Mouse (Mus musculus) testis, adult 2 months (tissue): ENCODE data around the gene Emid1. TPM values are rescaled to one million over a fixed set of nuclear protein-coding genes. Genes with fewer than 3 reads are reported as not detected.
A peak's percentile ranks its signal among the peaks of the same experiment; 100 is the strongest.

Experiments
- H3K27ac ChIP-seq: fragments of 200-500 bp; 2 replicates; pipeline ENCODE4 v1.5.1; 2012; ENCODE audit warnings: low read depth, low read length; ENCODE audit not compliant: control insufficient read depth, insufficient read depth
- H3K27me3 ChIP-seq: fragments of 200-500 bp; 2 replicates; pipeline ENCODE4 v1.6.1; 2012; ENCODE audit warnings: mild to moderate bottlenecking, low read length, moderate library complexity; ENCODE audit not compliant: control insufficient read depth, insufficient read depth
- H3K36me3 ChIP-seq: fragments of 200-500 bp; 2 replicates; pipeline ENCODE4 v1.6.1; 2012; ENCODE audit warnings: mild to moderate bottlenecking, low read length; ENCODE audit not compliant: control insufficient read depth, insufficient read depth
- H3K4me1 ChIP-seq: fragments of 200-500 bp; 2 replicates; pipeline ENCODE4 v1.6.1; 2012; ENCODE audit warnings: low read length; ENCODE audit not compliant: control insufficient read depth, insufficient read depth
- H3K4me3 ChIP-seq: fragments of 200-500 bp; 2 replicates; pipeline ENCODE4 v1.5.1; 2012; ENCODE audit warnings: low read depth, mild to moderate bottlenecking, low read length, moderate library complexity, mixed read lengths; ENCODE audit not compliant: control insufficient read depth
- CTCF ChIP-seq: fragments of 200-500 bp; IDR thresholded peaks from 2 replicates; pipeline ENCODE4 v1.5.1; 2012; ENCODE audit warnings: low read depth, mild to moderate bottlenecking, inconsistent platforms, low read length, moderate library complexity; ENCODE audit not compliant: control insufficient read depth, insufficient read depth, insufficient replicate concordance
- POLR2A ChIP-seq: fragments of 200-500 bp; IDR thresholded peaks from 2 replicates; pipeline ENCODE4 v1.6.1; 2012; ENCODE audit warnings: low read depth, mild to moderate bottlenecking, inconsistent platforms, low read length, moderate library complexity; ENCODE audit not compliant: control insufficient read depth
- polyA plus RNA-seq: library from polyadenylated mRNA; depleted of rRNA; stranded (reverse); fragments of >200 nt; gene quantifications from 2 replicates; pipeline ENCODE4 v1.2.3, GENCODE M21; 2012

The Emid1 gene
- polyA plus RNA-seq, 1 experiment = 4.0 TPM

DNA sequence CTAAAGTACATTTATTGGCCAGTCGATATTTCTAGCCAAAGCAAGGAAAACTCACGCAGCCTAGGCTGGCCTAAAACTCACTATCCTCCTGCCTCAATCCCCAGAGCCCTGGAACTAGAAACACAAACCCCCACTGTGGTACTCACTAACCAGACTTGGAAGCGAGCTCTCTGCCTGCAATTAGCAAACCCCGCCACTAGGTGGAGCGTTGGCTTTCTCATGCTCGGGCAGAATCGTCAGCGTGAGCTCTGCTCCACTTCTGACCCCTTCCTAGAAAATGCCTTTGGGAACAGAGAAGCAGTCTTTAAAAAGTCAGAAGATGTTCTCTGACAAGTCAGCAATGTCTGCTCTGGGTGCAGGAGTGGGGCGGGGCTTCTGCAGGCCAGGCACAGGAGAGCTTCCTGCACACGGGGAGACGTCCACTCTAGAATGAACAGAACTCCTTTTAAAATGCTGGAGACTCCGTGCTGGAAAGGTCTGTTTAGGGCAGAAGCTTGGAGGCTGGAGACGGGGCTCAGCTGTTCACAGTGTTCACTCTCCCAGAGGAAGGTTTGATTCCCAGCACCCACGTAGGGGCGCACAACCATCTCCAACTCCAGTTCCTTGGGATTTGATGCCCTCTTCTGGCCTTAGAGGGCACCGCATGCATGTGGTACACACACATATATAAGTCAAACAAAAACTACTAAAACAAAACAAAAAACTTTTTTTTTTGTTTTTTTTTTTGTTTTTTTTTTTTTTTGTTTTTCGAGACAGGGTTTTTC is 8.8 kb upstream of the Emid1 start:
- peaks cover 3% of the 10 kb centered on the region; the same call in 1 of the 2 replicates for H3K4me1 ChIP-seq
- H3K27me3 ChIP-seq = no peaks in the 10 kb centered on the region
- no peaks in the 10 kb centered on the region for H3K36me3 ChIP-seq
- peak overlapping the region; percentile 59 for H3K4me3 ChIP-seq
- TF ChIP-seq POLR2A (no peak), CTCF (peak; percentile 84; the same call in 1 of the 2 replicates)
- H3K27ac ChIP-seq = no peak overlapping the region

DNA sequence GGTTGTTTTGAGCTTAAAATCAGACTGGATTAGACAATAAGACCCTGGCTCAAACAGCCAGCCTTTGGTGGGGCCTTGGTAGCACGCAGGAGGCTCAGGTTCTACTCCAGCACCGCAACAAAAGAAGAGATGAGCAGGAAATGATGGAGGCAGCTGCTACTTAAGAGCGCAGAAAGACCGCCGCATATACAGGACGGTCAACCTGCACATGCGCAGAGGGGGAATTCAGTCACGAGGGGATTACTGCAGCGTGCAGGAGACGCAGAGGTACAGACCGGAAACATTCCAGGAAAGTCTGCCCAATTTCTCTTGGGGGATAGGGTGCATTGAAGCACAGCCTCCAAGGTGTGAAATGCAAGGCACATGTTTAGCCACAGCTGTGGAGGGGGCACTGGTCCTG is 6.0 kb upstream of the Emid1 start:
- H3K4me3 ChIP-seq = no peak overlapping the region
- no peak overlapping the region for H3K27ac ChIP-seq
- peaks cover 3% of the 10 kb centered on the region; the same call in 1 of the 2 replicates for H3K4me1 ChIP-seq
- H3K36me3 ChIP-seq = no peaks in the 10 kb centered on the region
- no peaks in the 10 kb centered on the region for H3K27me3 ChIP-seq
- TF ChIP-seq CTCF = no peak
- no peak for TF ChIP-seq POLR2A

GRCm38 (mm10) chr11:5154961-5155805 is 3.1 kb upstream of the Emid1 start:
- Histone ChIP-seq H3K27me3 (no peaks in the 10 kb centered on the region; the same call in 1 of the 2 replicates), H3K4me1 (peaks cover 14% of the 10 kb centered on the region), H3K36me3 (no peaks in the 10 kb centered on the region), H3K4me3 (no peak overlapping the region), H3K27ac (no peak overlapping the region)
- TF ChIP-seq POLR2A (no peak), CTCF (no peak)

DNA sequence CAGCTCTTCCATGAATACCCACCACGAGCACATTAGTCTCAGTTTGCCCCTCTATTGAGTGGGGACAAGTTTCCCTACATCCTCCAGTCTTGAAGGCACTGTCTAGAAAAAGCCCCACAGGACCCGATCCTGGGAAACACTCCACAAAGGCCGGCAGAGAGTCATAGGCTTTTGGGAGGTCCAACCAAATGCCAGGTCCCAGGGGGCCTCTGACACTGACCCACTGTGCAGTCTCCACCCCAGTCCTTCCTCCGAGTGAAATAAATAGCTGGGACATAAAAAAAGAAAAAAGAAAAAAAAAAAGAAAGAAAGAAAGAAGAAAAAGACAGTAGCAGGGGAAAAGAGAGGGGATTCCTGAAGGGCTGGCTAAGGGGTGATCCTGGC is 818 bp downstream of the Emid1 start:
- no peak overlapping the region for H3K4me3 ChIP-seq
- no peaks in the 10 kb centered on the region for H3K36me3 ChIP-seq
- peaks cover 11% of the 10 kb centered on the region for H3K4me1 ChIP-seq
- no peak for TF ChIP-seq CTCF
- TF ChIP-seq POLR2A = no peak
- H3K27me3 ChIP-seq = no peaks in the 10 kb centered on the region; the same call in 1 of the 2 replicates
- no peak overlapping the region for H3K27ac ChIP-seq

DNA sequence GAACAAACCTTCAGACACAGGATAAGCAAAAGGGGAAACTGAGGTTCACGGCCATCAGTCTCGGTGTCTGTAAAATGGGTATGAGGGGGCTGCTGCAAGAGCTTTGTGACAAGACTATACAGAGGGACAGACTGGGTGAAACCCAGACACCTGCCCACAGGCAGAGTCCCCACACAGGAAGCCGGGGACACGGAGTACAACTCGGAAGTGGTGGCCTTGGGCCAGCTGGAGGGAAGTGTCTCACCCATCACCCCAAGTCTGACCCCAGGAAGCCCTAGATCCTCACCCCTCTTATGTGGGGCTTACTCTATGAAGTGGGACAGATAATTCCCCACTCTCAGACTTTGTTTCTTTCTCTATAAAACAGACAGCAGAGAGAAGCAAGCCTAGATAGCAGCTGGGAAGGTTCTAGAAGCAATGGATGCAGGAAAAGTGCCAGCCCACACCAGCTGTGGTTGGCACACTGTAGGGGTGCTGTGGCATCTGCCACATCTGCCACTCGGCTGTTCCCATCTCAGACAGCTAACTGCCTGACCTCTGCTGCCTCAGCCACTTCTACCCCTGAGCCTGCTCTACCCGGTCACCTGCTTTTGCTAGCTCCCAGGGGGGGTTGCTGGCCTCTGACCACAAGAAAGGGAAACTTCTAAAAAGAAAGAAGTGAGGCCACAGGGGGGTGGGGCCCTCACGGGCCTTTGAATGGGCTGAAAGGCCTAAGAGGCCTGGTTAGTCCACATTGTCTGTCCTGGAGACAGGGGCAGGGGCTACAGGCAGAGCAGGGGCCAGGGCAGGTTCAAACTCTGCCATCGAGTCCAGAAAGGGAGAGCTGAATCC is 1.4 kb downstream of the Emid1 start:
- H3K27ac ChIP-seq = no peak overlapping the region
- H3K36me3 ChIP-seq = no peaks in the 10 kb centered on the region
- peaks cover 11% of the 10 kb centered on the region for H3K4me1 ChIP-seq
- no peaks in the 10 kb centered on the region; the same call in 1 of the 2 replicates for H3K27me3 ChIP-seq
- no peak for TF ChIP-seq CTCF
- no peak for TF ChIP-seq POLR2A
- no peak overlapping the region for H3K4me3 ChIP-seq

- no peak for TF ChIP-seq CTCF
- no peak for TF ChIP-seq POLR2A
- Histone ChIP-seq H3K4me3 (no peak overlapping the region), H3K4me1 (peaks cover 11% of the 10 kb centered on the region), H3K36me3 (no peaks in the 10 kb centered on the region), H3K27me3 (no peaks in the 10 kb centered on the region; the same call in 1 of the 2 replicates), H3K27ac (no peak overlapping the region)
Observed at GRCm38 (mm10) chr11:5149955-5150354, 2.1 kb downstream of the Emid1 start.
